ENCODE assay signal across 7 mouse cellular contexts in genomic region chr2:176423294-176423693, GRCm38 (mm10). TPM values are rescaled to one million over a fixed set of nuclear protein-coding genes. Genes with fewer than 3 reads are reported as not detected.
DNase-seq lines count a peak whose midpoint lies in the region; ATAC-seq lines count a peak whose summit lies in the region.
"Not testable (repeated sequence)": the region's sequence is repeated elsewhere in the genome, so short reads cannot be mapped to it uniquely, and the experiment has no call there.

Gm14435 (plus strand) TSS chr2:176423594.

- not testable (repeated sequence) for H3K4me2 ChIP-seq in forebrain, embryonic 14.5 days (ENCODE audit: low read length); heart, embryonic 15.5 days; intestine, embryonic 14.5 days (ENCODE audit: low read length); limb, embryonic 13.5 days (replicated peaks); neural tube, embryonic 13.5 days

- not testable (repeated sequence) for H3K9ac ChIP-seq in forebrain, embryonic 14.5 days (ENCODE audit: low read length); heart, embryonic 15.5 days; intestine, embryonic 14.5 days (ENCODE audit: low read length); limb, embryonic 13.5 days; neural tube, embryonic 13.5 days

- not testable (repeated sequence) for H3K27ac ChIP-seq in embryonic facial prominence, embryonic 10.5 days (replicated peaks); forebrain, embryonic 14.5 days (ENCODE audit: low read depth, low read length); heart, embryonic 15.5 days; intestine, embryonic 14.5 days (ENCODE audit: low read depth); limb, embryonic 13.5 days; neural tube, embryonic 13.5 days (replicated peaks)

- not testable (repeated sequence) for ATAC-seq in forebrain, embryonic 14.5 days; heart, embryonic 15.5 days (replicated peaks; ENCODE audit: insufficient number of reproducible peaks, insufficient read depth, low FRiP score, low read depth); intestine, embryonic 14.5 days (replicated peaks; ENCODE audit: low FRiP score, low TSS enrichment, low read depth); limb, embryonic 13.5 days (ENCODE audit: low FRiP score, low read depth); neural tube, embryonic 13.5 days (ENCODE audit: low read depth)

- H3K4me1 ChIP-seq in embryonic facial prominence, embryonic 10.5 days; forebrain, embryonic 14.5 days (ENCODE audit: control insufficient read depth, insufficient read depth, low read length); heart, embryonic 15.5 days (replicated peaks); intestine, embryonic 14.5 days (replicated peaks; ENCODE audit: control insufficient read depth, insufficient read depth, low read length); limb, embryonic 13.5 days; neural tube, embryonic 13.5 days (replicated peaks): not testable (repeated sequence)

- H3K4me3 ChIP-seq in embryonic facial prominence, embryonic 10.5 days; forebrain, embryonic 14.5 days (ENCODE audit: low read depth, low read length); heart, embryonic 15.5 days; intestine, embryonic 14.5 days (ENCODE audit: low read depth, low read length); limb, embryonic 13.5 days; neural tube, embryonic 13.5 days: not testable (repeated sequence)

- not testable (repeated sequence) for H3K36me3 ChIP-seq in embryonic facial prominence, embryonic 10.5 days (replicated peaks); forebrain, embryonic 14.5 days (ENCODE audit: control insufficient read depth, insufficient read depth, low read length); heart, embryonic 15.5 days; intestine, embryonic 14.5 days (ENCODE audit: control insufficient read depth, insufficient read depth, low read length); limb, embryonic 13.5 days; neural tube, embryonic 13.5 days

- not testable (repeated sequence) for DNase-seq in embryonic facial prominence, embryonic 10.5 days (ENCODE audit: low spot score); forebrain, embryonic 14.5 days (ENCODE audit: low spot score); intestine, embryonic 14.5 days (ENCODE audit: low spot score); layer of hippocampus, postnatal 25 days (ENCODE audit: extremely low spot score in 1 of 2, low spot score in 1 of 2)

- H3K27me3 ChIP-seq in embryonic facial prominence, embryonic 10.5 days (replicated peaks; ENCODE audit: low read depth, poor library complexity, severe bottlenecking); forebrain, embryonic 14.5 days (replicated peaks; ENCODE audit: control insufficient read depth, insufficient read depth, low read length); heart, embryonic 15.5 days; intestine, embryonic 14.5 days (replicated peaks; ENCODE audit: control insufficient read depth, insufficient read depth, low read length); limb, embryonic 13.5 days; neural tube, embryonic 13.5 days: not testable (repeated sequence)

- not testable (repeated sequence) for H3K9me3 ChIP-seq in embryonic facial prominence, embryonic 10.5 days; forebrain, embryonic 14.5 days (replicated peaks; ENCODE audit: control insufficient read depth, low read length); heart, embryonic 15.5 days (replicated peaks); intestine, embryonic 14.5 days (ENCODE audit: control insufficient read depth, low read length); limb, embryonic 13.5 days; neural tube, embryonic 13.5 days

- WGBS in embryonic facial prominence, embryonic 10.5 days = no CpG with 5 or more reads among the region's 6 CpGs
- WGBS in forebrain, embryonic 14.5 days = no CpG with 5 or more reads among the region's 6 CpGs
- no CpG with 5 or more reads among the region's 6 CpGs for WGBS in heart, embryonic 15.5 days
- WGBS in intestine, embryonic 14.5 days = no CpG with 5 or more reads among the region's 6 CpGs
- WGBS in limb, embryonic 13.5 days = no CpG with 5 or more reads among the region's 6 CpGs
- no CpG with 5 or more reads among the region's 6 CpGs for WGBS in neural tube, embryonic 13.5 days

RNA-seq across cellular contexts. Expression of gene Gm14435, which starts in this region (rescaled TPM):
- 11.2 and 11.5 TPM in 2 replicates for polyA plus RNA-seq in embryonic facial prominence, embryonic 10.5 days (2016; fragmentation: Nextera tagmentation; extraction: Ambion mirVana)
- 9.0 and 13.8 TPM in 2 replicates for polyA plus RNA-seq in forebrain, embryonic 14.5 days (2014; fragmentation: Nextera tagmentation; extraction: Ambion mirVana)
- 9.7 and 10.8 TPM in 2 replicates for polyA plus RNA-seq in heart, embryonic 15.5 days (2015; fragmentation: Nextera tagmentation; extraction: Ambion mirVana)
- polyA plus RNA-seq in intestine, embryonic 14.5 days (2014; fragmentation: Nextera tagmentation; extraction: Ambion mirVana) = 13.5 and 15.9 TPM in 2 replicates
- 10 to 100 TPM; 12.4 to 18.1 TPM for total RNA-seq in layer of hippocampus, postnatal 25 days (2021)
- polyA plus RNA-seq in limb, embryonic 13.5 days (2015; fragmentation: Nextera tagmentation; extraction: Ambion mirVana) = 14.6 and 15.0 TPM in 2 replicates
- 10.0 and 12.2 TPM in 2 replicates for polyA plus RNA-seq in neural tube, embryonic 13.5 days (2015; fragmentation: Nextera tagmentation; extraction: Ambion mirVana)
